Mouse (Mus musculus) left cerebral cortex, postnatal 4 days (tissue): ENCODE data around the gene E130218I03Rik. TPM values are rescaled to one million over a fixed set of nuclear protein-coding genes. Genes with fewer than 3 reads are reported as not detected.
"Not testable (repeated sequence)": the region's sequence is repeated elsewhere in the genome, so short reads cannot be mapped to it uniquely, and the experiment has no call there.

ENCODE experiments used
- DNase-seq: peaks from one replicate; pipeline ENCODE4 v3.0.0-alpha.2; 2022
- intact Hi-C: fragments of 180-260 bp; cut with DNase I; formaldehyde crosslinking; loops from one replicate; pipeline ENCODE4 v1.15.1; 2025
- total RNA-seq, 2 experiments: library from RNA; stranded (reverse); gene quantifications; 2 replicates each; pipeline ENCODE4 v1.2.3; 2021

The E130218I03Rik gene
- total RNA-seq, 2 experiments from 2014 or later: not detected

DNA sequence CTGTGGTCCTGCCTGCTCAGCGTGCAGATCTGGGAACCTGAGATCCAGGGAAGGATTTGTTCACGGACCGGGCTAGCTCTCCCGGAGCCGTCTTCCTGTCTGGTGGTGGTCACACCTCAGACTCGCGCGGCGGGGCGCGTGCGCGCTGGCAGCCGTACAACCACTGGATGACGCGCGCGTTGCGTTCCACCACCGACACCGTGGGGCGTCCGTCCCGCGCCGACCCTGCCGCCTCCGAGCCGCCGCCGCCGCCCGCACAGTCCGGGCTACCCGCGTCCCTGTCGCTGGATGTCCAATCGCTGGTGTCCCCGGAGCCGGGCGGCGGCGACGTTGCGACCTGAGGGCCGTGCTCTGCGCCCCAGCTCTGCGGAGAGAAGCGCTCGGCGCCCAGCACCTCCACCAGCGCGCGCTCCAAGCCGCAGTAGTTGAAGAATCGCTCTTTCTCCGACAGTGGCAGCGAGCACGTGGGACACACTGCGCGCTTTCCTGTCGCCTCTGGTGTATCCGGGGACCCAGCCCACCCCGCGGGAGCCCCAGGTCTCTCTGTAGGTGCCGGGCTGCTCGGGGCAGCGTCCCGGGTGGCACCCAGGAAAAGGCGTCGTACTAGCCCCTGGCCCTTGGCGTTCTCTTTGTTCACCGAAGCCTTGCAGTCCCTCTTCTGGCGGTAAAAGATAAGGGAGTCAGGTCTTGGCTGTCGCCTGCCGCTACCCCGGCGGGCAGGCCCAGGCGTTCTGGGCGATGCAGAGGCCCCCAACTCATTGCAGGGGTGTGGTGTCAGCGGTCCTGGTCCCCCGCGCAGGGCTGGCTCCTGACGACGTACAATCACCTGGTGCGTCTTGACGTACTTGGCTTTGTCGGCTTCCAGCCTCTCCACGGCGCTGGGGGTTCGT is 8.0 kb downstream of the E130218I03Rik start:
- peak; percentile 44 for DNase-seq
- intact Hi-C loops: no loop called here

DNA sequence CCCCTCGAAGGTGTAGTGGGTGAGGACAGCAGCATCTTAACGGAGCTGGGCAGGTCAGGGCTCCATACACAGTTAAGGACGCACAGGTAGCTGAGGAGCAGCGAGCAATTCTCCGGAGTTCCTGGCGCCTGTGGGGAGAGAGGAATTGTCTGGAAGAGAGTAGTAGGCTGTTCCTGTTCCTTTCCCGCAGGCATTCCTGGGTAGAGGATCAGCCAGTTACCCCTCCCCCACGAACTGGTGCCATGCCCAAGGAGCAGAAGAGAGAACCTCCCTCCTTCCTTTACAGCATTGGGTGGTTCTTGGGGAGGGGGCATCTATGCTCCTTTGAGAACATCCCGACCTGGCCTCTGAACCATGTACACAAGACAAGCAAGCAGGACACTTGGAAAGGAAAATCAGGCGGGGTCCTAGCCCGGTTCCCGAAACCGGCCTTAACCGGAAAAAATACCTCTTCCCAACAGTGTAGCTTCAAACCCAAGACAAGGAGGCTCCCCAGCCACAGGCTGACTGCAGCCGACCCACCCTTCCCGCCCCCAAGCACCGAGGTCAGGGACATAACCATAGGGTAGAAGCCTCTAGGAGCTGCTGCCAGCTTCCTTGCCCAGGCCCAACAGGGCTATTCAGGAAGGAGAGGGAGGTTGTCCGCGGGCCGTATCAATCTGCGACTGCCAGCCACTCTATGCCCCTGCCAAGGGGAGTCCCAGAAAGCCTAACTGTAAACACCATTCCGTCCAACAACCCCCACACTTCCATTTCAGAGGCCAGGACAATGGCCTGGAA is 8.9 kb downstream of the E130218I03Rik start:
- intact Hi-C loops: no loop called here
- no peak for DNase-seq

DNA sequence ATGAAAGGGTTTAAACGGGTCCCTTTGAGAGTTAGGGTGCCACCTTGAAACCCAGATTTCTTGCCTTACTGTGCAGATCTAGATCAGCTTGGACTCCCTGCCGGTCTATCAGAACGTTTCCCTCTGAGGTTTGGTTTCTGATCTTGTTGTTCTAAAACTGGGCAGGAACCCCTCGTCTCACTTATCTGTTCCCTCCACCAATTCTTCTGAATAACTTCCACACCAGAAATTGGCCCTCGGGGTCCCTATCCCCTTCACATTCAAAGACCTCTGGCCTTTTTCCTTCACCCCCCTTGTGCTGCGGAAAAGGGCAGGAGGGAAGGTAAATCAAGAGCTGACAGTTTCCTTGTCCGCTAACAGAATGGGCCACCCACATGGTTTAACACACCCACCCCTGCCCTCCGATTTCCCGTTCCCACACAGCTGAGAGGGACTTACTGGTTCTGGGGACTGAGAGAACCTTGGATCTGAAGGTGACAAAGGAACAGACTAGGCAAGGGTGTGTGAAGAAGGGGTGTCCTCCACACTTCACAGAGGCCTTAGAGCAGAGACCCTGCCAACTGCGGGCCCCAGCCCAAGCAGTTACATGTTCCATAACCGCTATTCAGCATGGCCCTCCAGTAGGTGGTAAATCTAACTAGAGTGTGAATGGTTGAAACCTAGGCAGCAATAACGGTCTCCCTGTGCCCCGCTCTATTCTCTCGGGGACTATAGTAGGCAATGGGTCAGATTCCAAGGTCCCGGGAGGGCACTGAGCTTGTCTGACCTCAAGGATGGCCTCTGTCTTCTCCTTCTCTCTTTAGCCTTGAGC is 9.7 kb downstream of the E130218I03Rik start:
- intact Hi-C loops: no loop called here

DNA sequence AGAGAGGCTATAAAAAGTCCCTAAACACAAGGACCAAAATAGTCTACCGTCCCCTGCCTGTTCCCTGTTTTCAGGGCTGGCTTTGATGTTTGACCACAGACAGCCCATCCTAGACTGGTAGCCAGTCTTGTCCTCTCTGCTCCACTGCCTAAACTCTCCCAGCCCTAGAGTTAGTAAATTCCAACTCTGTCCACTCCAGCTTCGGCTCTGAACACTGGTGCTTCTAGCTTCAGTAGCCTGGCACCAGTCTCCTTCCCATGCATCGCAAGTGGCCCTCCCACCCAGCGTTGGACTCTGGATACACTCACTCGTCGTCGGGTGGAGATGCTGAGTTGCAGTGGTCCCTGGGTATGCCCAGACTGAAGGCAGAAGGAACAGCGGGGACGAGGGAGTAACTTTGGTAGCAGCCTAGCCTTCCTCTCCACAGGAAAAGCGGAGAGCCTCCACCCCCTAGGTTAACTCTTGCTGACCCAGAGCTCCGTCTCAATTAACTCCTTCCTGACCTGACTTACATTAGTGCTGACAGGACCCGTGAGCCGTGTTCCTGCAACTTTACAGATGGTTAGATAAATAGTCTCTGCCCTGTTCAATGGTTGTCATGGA is 10.4 kb downstream of the E130218I03Rik start, which contains the start of gene Grrp1:
Gene Grrp1 (minus strand): TSS at position 385 of the 603 bp plus-strand sequence.
- intact Hi-C loops: no loop called here
- no peak for DNase-seq

More for the DNA sequence above, 9.7 kb downstream of the E130218I03Rik start:
- DNase-seq: no peak

DNA sequence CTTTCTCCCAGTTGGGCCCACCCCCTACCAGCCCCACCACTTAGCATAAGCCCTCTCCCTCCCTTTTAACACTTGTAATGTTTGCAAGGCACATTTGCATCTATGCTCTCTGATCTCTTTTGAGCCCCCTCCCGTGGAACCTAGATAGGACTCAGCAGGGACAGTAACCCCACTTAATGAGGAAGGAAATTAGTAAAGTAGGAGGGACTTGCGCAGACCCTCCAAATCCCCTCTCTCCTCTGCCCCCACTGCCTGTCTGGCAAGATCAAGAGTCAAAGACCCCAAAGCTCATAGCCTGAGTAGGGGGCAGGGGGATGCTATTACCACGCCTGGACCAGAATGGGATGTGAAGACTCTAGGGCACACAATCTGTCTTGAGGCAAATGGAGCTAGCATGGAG is 11.4 kb downstream of the E130218I03Rik start:
- intact Hi-C loops: no loop called here
- no peak for DNase-seq

DNA sequence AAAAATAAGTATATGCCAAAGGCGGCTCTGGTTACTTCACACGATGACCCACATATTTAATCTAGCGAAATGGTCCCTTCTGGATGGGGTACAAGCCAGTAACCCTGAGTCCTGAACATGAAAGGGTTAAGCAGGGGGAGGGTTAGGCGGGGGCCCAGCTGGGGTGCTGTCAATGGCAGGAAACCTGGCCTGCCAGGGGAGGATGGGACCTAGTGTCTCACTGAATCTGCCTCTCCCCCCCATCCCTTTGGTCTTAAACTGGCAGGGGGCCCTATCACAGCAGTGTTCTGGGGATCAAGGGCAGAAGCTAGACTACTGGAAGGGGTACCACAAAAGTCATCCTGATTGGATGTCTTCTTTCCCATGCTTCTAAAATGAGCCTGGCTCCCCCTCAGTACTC is 12.4 kb downstream of the E130218I03Rik start:
- DNase-seq: no peak
- intact Hi-C loops: no loop called here

DNA sequence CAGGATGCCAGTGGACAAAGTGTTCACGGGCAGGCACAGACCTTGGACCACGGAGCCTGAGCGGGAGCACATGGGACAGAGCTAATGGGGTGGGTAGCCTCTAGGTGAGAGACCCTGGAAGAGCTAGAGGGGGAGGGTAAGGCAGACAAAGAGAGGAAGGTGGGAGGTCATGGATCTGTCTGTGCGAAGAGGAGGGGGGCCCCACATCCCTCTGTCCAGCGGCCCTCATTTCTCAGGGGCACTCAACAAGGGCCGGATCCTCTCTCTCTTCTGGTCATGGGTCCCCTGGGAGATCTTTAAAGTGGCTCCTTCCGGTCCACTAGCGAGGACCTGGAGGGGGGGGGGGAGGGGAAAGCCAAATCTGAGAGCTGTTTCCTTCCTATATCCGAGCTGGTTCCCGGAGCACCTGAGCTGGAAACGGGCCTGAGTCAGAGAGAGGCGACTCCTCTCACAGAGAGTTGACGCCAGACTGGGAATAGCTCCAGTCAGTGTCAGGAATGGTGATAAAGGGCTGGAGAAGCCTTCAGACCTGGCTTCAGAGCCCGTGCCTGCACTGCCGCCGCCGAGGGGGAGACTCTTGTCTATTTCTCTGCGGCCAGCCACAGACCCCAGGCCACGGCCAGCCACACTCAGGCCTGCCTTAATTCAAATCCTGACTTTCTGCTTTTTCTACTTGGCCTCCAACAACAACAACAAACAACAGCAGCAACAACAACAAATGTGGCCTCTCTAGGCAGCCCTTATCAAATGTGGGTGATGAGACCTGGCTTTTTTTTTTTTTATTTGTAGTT is 13.1 kb downstream of the E130218I03Rik start:
- intact Hi-C loops: no loop called here
- no peak for DNase-seq

DNA sequence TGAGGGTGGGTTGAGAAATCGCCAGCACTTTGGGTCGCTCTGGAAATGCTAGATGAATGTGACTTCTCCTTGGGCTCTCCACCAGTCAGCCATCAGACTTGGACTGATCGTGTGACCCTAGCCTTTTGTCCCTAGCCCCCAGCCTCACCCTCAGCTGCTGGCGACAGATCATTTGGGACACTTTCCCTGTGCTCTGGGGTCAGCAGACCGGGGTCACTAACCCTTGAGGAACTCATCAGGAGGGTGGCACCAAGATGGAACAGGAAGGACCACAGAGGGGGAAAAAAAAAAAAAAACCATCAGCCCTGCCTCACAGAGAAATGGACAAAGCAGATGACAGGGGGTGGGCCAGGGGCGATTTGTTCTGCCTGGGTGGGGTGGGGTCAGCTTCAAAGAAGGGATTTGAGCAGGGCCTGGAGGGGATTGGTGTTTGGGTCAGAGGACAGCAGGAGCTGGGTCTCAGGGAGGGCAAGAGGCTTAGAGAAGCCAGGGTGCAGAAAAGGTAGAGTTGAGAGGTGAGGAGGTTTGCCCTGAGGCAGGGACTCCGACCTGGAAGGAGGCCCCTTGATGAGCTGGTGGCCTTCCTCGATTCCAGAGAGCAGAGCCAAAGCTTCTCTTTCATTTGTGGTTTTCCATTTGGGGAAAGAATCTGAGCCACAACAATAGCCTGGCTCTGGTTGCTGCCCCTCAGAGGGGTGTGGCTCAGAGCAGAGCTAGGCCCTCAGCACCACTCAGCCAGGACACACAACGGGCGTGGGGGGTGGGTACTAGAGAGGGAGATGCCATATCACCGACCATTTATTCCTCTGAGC is 13.9 kb downstream of the E130218I03Rik start:
- no peak for DNase-seq
- intact Hi-C loops: no loop called here

DNA sequence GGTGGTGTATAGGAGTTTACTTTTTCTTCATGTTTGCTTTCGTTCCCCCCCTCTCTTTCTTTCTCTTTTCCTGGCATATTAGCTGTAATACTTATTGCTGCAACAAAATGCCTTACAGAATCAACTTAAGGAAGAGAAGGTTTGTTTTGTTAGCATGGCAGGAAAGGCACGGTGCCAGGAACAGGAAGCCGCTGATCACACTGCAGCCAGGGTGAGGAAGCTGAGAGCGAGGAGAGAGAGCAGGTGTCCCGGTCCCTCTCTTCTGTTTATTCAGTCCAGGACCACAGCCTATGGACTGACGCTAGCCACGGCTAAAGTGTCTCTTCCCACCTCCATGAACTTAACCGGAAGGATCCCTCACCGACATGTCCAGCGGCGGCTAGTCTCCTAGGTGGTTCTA is 14.9 kb downstream of the E130218I03Rik start:
- DNase-seq: no peak
- intact Hi-C loops: no loop called here

DNA sequence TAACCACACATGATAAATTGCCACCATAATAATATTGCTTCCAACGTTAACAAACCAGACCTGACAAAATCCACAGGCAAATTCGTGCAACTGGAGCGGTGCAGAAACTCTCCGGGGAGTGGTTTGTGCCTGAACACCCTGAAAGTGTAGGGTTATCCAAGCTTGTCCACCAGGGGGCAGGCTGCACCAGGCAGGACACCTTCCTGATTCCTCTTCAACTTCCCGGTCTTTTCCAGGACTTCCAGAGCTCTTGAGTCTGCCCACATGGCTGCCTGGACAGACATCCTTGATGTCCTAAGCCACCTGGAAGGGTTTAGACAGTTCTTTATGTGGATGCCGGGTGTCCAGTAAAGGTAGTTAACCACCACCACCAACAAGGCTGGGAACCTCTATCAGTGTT is 19.7 kb downstream of the E130218I03Rik start:
- peak; percentile 70 for DNase-seq
- intact Hi-C loops: no loop called here

DNA sequence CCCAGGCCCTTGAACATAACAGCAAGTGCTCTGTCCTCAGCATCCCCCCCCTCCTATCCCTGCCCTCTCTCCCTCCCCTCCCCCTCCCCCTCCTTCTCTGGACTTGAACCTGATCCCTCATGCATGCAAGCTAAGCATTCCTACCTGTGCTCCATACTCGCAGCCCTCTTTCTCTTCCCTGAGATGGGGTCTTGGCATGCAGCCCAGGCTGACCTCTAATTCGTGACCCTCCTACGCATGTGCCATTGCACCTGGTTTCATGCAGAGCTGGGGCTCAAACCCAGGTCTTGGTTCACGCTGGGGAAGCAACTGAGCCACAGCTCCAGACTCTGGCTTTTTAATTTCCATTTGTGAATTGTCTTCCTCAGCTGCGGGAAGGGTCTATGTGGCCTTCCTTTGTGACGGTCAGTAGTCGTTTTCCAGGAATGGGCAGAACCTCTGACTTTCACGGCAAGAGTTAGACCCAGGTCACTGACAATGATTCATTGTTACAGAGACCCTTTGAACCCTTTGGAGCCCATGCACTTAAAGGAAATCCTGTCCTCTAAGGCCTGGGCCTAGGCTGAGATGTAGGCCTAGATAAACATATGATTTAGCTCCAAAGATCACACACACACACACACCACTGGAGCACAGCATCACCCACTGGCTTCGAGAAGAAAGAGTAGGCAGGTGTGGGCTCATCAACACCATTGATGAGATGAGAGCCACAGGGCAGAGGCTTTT is 22.6 kb downstream of the E130218I03Rik start:
- intact Hi-C loops: no loop called here

DNA sequence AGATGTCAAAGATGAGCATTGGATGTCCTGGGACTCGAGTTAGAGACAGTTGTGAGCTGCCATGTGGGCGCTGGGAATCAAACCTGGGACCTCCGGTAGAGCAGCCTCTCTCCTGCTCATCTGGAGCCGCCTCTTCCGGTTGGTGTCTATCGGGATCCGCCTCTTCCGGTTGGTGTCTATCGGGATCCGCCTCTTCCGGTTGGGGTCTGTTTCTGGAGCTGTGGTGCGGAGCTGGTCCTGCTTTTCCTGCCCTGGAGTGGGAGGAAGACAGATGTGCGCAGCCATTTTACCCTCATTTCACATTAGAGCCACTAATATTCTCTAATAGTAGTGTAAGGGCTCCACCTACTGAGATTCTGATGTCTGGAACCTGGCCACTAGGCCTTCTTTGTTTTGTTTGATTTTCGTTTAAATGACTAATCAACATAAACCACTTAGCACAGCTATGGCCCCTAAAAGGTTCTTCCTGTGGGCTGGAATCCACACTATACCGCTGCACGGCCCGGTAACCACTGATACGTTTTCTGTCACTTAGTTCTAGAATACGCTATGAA is 24.7 kb downstream of the E130218I03Rik start:
- DNase-seq: no peak
- intact Hi-C loops: no loop called here

More for the DNA sequence above, 22.6 kb downstream of the E130218I03Rik start:
- no peak for DNase-seq

DNA sequence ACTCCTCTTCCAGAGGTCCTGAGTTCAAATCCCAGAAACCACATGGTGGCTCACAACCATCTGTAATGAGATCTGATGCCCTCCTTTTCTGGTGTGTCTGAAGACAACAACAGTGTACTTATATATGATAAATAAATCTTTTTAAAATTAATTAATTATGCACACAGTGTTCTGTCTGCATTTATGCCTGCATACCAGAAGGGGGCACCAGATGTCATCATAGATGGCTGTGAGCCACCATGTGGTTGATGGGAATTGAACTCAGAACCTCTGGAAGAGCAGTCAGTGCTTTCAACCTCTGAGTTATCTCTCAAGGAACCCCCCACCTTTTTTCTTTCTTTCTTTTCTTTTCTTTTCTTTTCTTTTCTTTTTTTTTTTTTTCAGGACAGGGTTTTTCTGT is 26.2 kb downstream of the E130218I03Rik start:
- DNase-seq, intact Hi-C loops: not testable (repeated sequence)

DNA sequence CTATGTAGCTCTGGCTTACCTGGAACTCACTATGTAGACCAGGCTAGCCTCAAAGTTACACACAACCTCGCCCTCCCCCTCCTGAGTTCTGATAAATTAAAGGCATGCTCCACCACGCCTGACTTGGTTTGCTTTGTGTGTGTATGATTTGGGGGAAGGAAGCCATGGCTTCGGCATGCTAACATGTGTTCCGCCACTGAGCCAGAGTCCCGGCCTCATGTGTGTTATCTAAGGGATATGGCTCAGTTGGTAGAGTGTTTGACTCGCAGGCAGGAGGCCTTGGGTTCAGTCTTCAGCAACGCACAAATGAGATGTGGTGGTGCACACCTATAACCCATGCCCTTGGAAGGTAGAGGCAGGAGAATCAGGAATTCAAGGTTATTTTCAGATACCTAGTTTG is 28.5 kb downstream of the E130218I03Rik start:
- DNase-seq: no peak
- intact Hi-C loops: no loop called here

DNA sequence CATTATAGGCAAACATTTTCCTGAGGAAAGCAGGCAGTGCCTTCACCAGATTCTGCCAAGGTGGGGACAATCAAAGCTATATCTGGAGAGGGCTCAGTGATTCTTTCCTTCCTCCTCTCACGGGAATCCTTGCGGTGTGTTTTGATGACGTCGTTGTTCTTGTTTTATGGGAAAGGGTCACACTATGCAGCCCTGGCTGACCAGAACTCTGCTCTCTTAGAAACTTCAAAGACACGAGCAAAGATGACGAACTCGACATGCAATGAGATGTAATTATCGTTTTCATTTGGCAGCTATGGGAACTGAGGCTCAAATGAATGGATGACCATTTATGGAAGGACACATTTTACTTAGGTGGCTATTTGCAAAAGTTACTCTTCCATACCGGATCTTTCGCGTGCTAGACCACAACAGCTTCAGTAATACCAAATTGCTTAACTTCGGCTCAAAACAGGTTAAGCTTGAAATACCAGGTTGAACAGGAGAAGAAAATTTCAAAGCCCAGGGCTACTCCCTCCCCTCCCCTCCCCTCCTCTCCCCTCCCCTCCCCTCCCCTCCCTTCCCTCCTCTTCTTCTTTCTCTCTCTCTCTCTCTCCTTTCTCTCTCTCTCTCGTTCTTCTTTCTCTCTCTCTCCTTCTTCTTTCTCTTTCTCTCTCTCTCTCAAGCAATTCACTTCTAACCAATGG is 29.4 kb downstream of the E130218I03Rik start:
- no peak for DNase-seq

DNA sequence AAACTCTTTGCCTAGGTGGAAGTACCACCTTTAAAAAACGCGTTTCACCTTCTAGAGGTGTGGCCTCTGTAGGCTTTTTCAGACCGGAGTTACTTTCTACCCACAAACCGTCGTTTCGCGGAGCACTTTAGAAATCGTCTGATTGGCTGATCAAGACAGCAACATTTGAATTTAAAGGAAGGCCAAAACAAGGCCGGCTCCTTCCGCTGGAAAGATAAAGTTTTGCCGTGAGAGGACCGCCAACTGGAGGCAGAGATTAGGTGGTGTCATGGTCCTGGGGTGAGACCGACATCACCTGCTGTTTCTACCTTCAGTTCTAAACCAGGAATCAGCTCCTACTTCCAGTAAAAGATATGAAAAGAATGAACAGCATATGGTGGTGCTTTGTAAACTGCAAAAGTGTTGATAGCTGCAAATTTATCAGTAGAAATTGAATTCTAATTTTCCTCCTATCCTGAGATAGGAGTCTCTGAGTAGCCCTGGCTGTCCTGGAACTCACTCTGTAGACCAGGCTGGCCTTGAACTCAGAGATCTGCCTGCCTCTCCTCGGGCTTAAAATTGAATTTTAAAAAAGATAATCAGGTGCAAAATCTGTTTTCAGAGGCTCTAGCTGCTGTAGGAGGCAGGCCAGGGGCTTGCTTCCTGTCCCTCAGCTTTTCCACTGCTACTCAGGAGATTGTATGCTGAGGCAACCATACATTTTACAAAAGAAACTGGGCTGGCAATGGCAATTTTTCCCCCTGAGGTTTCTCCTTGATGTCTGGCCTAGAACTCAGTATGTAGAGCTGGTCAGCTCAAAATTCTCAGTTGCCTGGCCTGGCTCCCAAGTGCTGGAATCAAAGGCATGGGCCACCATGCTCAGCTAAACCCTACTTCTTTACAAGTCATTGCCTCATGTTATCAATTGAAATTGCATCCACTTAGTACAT is 30.2 kb downstream of the E130218I03Rik start:
- intact Hi-C loops: no loop called here
- DNase-seq: no peak

More for the DNA sequence above, 29.4 kb downstream of the E130218I03Rik start:
- intact Hi-C loops: no loop called here
